Mouse (Mus musculus): ENCODE measurements at regions not wholly inside any gene's neighbourhood (a gene's known extent, or its start where the extent isn't known, plus 50 kb on each side); places are given as distances from the start of the nearest gene placed in this dataset.
A peak's percentile ranks its signal among the peaks of the same experiment; 100 is the strongest.

GRCm38 (mm10) chr10:87722244-87722643 lies 135.8 kb upstream of the Igf1 start:
- no peak for DNase-seq (ENCODE audit: low read depth)

- DNase-seq (ENCODE audit: low read depth) = no peak
These were observed 125.4 kb upstream of the Igf1 start for GRCm38 (mm10) chr10:87732658-87733057.

- DNase-seq (ENCODE audit: low read depth) = no peak
These were observed 124.8 kb upstream of the Igf1 start for GRCm38 (mm10) chr10:87733241-87733640.

GRCm38 (mm10) chr10:87740323-87740722 lies 117.7 kb upstream of the Igf1 start:
- DNase-seq (ENCODE audit: low read depth) = no peak

GRCm38 (mm10) chr10:87742766-87743165 lies 115.3 kb upstream of the Igf1 start:
- DNase-seq (ENCODE audit: low read depth) = no peak

- DNase-seq (ENCODE audit: low read depth) = no peak
These were observed 110.1 kb upstream of the Igf1 start for GRCm38 (mm10) chr10:87747846-87748552.

- DNase-seq (ENCODE audit: low read depth) = no peak
These were observed 109.4 kb upstream of the Igf1 start for GRCm38 (mm10) chr10:87748631-87749193.

GRCm38 (mm10) chr10:87750321-87750720 lies 107.7 kb upstream of the Igf1 start:
- DNase-seq (ENCODE audit: low read depth) = no peak

GRCm38 (mm10) chr10:87750972-87751371 lies 107.1 kb upstream of the Igf1 start:
- no peak for DNase-seq (ENCODE audit: low read depth)

- no peak for DNase-seq (ENCODE audit: low read depth)
These were observed 105.9 kb upstream of the Igf1 start for GRCm38 (mm10) chr10:87752117-87752516.

- no peak for DNase-seq (ENCODE audit: low read depth)
These were observed 104.6 kb upstream of the Igf1 start for GRCm38 (mm10) chr10:87753483-87753882.

GRCm38 (mm10) chr10:87761528-87762030 lies 96.5 kb upstream of the Igf1 start:
- DNase-seq (ENCODE audit: low read depth) = no peak

- peak; percentile 81 for DNase-seq (ENCODE audit: low read depth)
These were observed 70.5 kb upstream of the Igf1 start for GRCm38 (mm10) chr10:87787521-87787920.

- DNase-seq (ENCODE audit: low read depth) = peak; percentile 55
These were observed 65.7 kb upstream of the Igf1 start for GRCm38 (mm10) chr10:87792346-87792745.

- no peak for DNase-seq (ENCODE audit: low read depth)
These were observed 53.9 kb upstream of the Igf1 start for GRCm38 (mm10) chr10:87803936-87804791.

- no peak for DNase-seq (ENCODE audit: low read depth)
These were observed 53.3 kb upstream of the Igf1 start for GRCm38 (mm10) chr10:87804792-87805082.

Data from fibroblast of lung, adult 2 months (primary cell).